Mouse (Mus musculus) heart, embryonic 12.5 days (tissue): Measurements from ENCODE around the gene 4933409G03Rik. TPM values are rescaled to one million over a fixed set of nuclear protein-coding genes. Genes with fewer than 3 reads are reported as not detected.
"Not testable (repeated sequence)": the region's sequence is repeated elsewhere in the genome, so short reads cannot be mapped to it uniquely, and the experiment has no call there.

Source experiments
- ATAC-seq: fragments of 200-750 bp; cut with Nextera tagmentation; 2 replicates; pipeline ENCODE4 v1.8.0; 2017; ENCODE audit warnings: moderate TSS enrichment, moderate library complexity; ENCODE audit not compliant: insufficient number of reproducible peaks, low FRiP score
- H3K27ac ChIP-seq: fragments of 300-500 bp; sonication (generic); 2 replicates; pipeline ENCODE4 v1.5.1; 2016; ENCODE audit warnings: mild to moderate bottlenecking, moderate library complexity; ENCODE audit not compliant: poor library complexity, severe bottlenecking
- H3K27me3 ChIP-seq: fragments of 300-500 bp; sonication (generic); replicated peaks from 2 replicates; pipeline ENCODE4 v1.6.1; 2016; ENCODE audit warnings: mild to moderate bottlenecking, moderate library complexity
- H3K36me3 ChIP-seq: fragments of 300-500 bp; sonication (generic); 2 replicates; pipeline ENCODE4 v1.6.1; 2016; ENCODE audit warnings: mild to moderate bottlenecking, moderate library complexity
- H3K4me1 ChIP-seq: fragments of 300-500 bp; sonication (generic); replicated peaks from 2 replicates; pipeline ENCODE4 v1.6.1; 2016; ENCODE audit warnings: mild to moderate bottlenecking
- H3K4me2 ChIP-seq: fragments of 300-500 bp; sonication (generic); 2 replicates; pipeline ENCODE4 v1.6.1; 2016; ENCODE audit warnings: mild to moderate bottlenecking, moderate library complexity
- H3K4me3 ChIP-seq: fragments of 300-500 bp; sonication (generic); 2 replicates; pipeline ENCODE4 v1.5.1; 2016; ENCODE audit warnings: mild to moderate bottlenecking
- H3K9ac ChIP-seq: fragments of 300-500 bp; sonication (generic); 2 replicates; pipeline ENCODE4 v1.6.1; 2016; ENCODE audit warnings: mild to moderate bottlenecking, moderate library complexity
- H3K9me3 ChIP-seq: fragments of 300-500 bp; sonication (generic); replicated peaks from 2 replicates; pipeline ENCODE4 v1.6.1; 2016; ENCODE audit warnings: mild to moderate bottlenecking, moderate library complexity
- WGBS: fragments of 180-500 bp; shearing (Covaris S2); methylation state at CpG from one replicate; pipeline ENCODE4 v1.1.7; 2016; 5-methylcytosine and 5-hydroxymethylcytosine counted together
- polyA plus RNA-seq: library from polyadenylated mRNA; unstranded; fragments of >200 nt; fragmentation: Nextera tagmentation; extraction: Ambion mirVana; gene quantifications from 2 replicates; pipeline ENCODE4 v1.2.1, GENCODE M21; 2016

Gene 4933409G03Rik
- not detected in 2 replicates for polyA plus RNA-seq

DNA sequence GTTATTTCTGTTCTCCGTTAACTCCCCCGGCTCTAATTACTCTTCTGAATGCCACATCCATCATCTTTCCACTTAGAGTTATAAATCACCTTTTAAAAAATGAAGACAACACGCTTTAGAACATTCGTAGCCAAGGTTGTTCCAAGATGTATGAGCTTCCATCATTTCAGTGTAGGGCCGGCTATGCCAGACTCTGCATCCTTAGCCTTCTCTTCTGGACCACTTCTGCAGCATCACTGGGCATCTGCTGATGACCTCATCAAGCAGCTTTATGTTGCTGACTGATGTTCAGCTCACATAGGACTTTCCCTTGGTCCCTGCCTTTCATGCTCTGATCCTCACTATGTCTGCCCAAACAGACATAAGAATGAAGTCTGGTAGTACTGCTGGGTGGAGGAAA lies at the start of gene 4933409G03Rik:
TSS of gene 4933409G03Rik (plus strand) at position 301 of the 400 bp plus-strand sequence.
- no peak within 1 kb of the TSS for H3K27ac ChIP-seq
- H3K4me1 ChIP-seq: no peaks in the 10 kb centered on the region
- no peaks in the 10 kb centered on the region for H3K9me3 ChIP-seq
- no peak within 1 kb of the TSS for H3K4me2 ChIP-seq
- H3K4me3 ChIP-seq: no peak within 1 kb of the TSS
- H3K36me3 ChIP-seq: no peaks in the 10 kb centered on the region
- WGBS: 82% methylated on average over 5 of the region's 5 CpGs
- H3K27me3 ChIP-seq: no peaks in the 10 kb centered on the region
- no peak for ATAC-seq
- no peak within 1 kb of the TSS for H3K9ac ChIP-seq

DNA sequence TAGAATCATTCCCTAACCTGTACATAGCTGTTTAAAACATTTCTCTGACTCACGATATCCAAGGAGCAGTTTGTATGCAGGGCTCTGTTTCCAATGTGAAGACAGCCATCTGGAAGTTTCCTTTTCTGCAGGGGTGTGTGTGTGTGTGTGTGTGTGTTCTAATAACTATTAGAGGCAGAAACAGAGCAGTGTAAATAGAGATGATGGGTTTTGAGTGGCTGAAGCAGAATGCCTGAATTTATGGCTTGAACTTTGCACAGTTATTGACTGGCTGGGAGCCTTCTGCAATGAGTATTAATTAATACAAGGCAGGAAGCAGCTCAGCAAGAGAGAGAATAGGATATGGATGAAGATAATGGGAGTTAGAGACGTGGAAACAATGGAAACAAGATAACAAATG lies 38.0 kb upstream of the 4933409G03Rik start:
- Histone ChIP-seq H3K27ac (no peak overlapping the region), H3K4me1 (no peaks in the 10 kb centered on the region), H3K4me2 (no peak overlapping the region), H3K36me3 (no peaks in the 10 kb centered on the region), H3K9me3 (no peaks in the 10 kb centered on the region), H3K27me3 (no peaks in the 10 kb centered on the region), H3K4me3 (no peak overlapping the region), H3K9ac (no peak overlapping the region)
- no peak for ATAC-seq
- 50% methylated on average over 2 of the region's 2 CpGs for WGBS

DNA sequence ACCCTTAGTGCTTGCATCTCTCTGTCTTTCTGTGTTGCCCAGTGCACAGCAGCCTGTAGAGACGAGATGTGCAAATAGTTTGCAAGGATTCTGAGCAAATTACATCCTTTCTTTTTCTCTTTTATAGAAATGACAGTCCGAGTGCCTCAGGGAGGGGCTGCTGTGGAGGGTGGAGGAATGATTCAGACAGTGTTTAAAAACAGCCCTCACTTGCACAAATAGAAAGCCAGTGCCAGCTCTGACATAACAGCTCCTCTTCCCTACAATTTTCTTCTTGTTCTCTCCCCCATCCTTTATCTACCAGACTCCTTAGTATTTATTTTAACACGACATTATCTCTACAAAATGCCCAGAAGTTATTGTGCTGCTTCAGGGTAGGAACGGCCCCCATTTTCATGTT lies 21.4 kb upstream of the 4933409G03Rik start:
- Histone ChIP-seq H3K9ac (no peak overlapping the region), H3K4me3 (no peak overlapping the region), H3K9me3 (no peaks in the 10 kb centered on the region), H3K27ac (no peak overlapping the region), H3K4me2 (no peak overlapping the region), H3K36me3 (no peaks in the 10 kb centered on the region), H3K27me3 (no peaks in the 10 kb centered on the region), H3K4me1 (no peaks in the 10 kb centered on the region)
- 43% methylated on average over 4 of the region's 4 CpGs for WGBS
- ATAC-seq: no peak

DNA sequence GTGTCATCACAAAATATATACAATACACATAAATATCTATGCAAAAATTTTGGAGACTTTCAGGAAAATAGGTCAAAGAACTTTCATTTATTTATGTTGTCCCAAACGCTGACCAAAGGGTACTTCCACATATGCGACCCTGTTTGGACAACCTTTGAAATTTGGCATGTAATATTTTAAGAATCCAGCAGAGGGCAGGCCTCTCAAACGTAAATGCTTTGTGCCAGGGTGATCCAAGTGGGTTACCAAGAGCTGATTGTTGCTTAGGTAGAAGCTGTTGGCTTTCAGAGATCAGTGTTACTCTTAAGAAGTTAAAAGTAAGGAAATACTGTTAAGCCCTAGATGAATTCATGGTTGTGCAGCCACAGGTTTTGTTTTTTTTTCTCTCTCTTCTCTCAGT lies 18.9 kb upstream of the 4933409G03Rik start:
- H3K9ac ChIP-seq: no peak overlapping the region
- H3K27ac ChIP-seq: no peak overlapping the region
- no peak overlapping the region for H3K4me2 ChIP-seq
- H3K36me3 ChIP-seq: no peaks in the 10 kb centered on the region
- 14% methylated on average over 3 of the region's 3 CpGs for WGBS
- no peaks in the 10 kb centered on the region for H3K9me3 ChIP-seq
- H3K27me3 ChIP-seq: no peaks in the 10 kb centered on the region
- no peak overlapping the region for H3K4me3 ChIP-seq
- no peak for ATAC-seq
- H3K4me1 ChIP-seq: no peaks in the 10 kb centered on the region

DNA sequence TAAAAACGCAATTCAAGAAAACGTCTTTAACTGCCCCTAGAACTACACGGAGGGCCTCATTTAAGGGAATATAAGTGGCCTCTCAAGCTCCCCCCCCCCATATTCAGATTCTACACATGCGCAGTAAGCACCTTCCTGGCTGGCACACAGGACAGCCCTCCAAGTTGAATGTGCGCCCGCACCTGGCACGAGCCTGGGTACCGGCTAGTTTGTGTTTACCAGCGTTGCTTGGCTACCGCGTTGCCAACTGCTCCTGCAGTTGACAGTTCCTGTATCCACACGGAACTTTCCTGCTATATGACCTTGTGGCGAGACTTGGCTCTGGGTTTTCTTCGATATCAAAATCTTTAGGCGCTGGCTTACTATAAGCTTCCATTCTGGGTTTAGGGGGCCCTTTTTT lies 13.9 kb upstream of the 4933409G03Rik start:
- Histone ChIP-seq H3K4me3 (no peak overlapping the region), H3K9ac (no peak overlapping the region), H3K27me3 (no peaks in the 10 kb centered on the region), H3K9me3 (no peaks in the 10 kb centered on the region), H3K36me3 (no peaks in the 10 kb centered on the region), H3K4me1 (no peaks in the 10 kb centered on the region), H3K4me2 (no peak overlapping the region), H3K27ac (no peak overlapping the region)
- WGBS: 85% methylated on average over 15 of the region's 15 CpGs
- no peak for ATAC-seq

DNA sequence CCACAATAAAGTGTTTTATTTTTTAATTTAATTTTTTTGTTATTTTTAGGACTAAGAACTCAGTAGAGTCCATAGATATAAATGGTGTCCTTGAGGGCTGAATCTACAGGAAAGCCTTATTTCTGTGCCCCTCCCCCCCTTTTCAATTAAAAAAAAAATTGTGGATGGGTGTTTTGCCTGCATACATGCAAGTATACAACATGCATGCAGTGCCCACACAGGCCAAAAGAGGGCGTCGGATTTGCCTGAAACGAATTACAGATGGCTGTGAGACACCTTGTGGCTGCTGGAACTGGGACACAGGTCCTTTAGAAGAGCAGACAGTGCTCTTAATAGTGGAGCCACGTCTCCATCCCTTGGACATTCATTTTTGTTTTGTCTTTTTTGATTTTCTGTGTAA lies 9.9 kb upstream of the 4933409G03Rik start:
- Histone ChIP-seq H3K4me1 (no peaks in the 10 kb centered on the region), H3K9me3 (no peaks in the 10 kb centered on the region), H3K27me3 (no peaks in the 10 kb centered on the region), H3K4me2 (no peak overlapping the region), H3K36me3 (no peaks in the 10 kb centered on the region), H3K27ac (no peak overlapping the region), H3K9ac (no peak overlapping the region), H3K4me3 (no peak overlapping the region)
- no peak for ATAC-seq
- 19% methylated on average over 4 of the region's 4 CpGs for WGBS

DNA sequence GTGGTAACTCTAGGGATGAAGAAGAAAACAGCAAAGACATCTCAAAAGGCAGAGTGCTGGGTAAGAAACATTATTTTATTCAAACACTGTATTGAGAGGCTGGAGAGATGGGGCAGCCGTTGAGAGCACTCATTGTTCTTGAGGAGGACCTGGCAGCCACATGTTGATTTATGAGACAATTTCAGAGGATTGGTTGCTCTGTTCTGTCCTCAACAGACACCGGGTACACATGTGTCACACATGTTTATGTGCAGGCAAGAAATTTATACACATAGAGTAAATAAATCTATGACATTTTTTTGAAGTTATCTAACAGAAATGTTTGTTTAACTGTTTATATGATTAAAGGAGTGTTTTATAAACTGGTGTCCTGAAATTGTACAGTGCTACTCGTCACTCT lies 10.6 kb downstream of the 4933409G03Rik start:
- Histone ChIP-seq H3K36me3 (no peaks in the 10 kb centered on the region), H3K4me2 (no peak overlapping the region), H3K27ac (no peak overlapping the region), H3K27me3 (no peaks in the 10 kb centered on the region), H3K9me3 (no peaks in the 10 kb centered on the region), H3K9ac (no peak overlapping the region), H3K4me3 (no peak overlapping the region), H3K4me1 (no peaks in the 10 kb centered on the region)
- 61% methylated on average over 3 of the region's 3 CpGs for WGBS
- ATAC-seq: no peak

DNA sequence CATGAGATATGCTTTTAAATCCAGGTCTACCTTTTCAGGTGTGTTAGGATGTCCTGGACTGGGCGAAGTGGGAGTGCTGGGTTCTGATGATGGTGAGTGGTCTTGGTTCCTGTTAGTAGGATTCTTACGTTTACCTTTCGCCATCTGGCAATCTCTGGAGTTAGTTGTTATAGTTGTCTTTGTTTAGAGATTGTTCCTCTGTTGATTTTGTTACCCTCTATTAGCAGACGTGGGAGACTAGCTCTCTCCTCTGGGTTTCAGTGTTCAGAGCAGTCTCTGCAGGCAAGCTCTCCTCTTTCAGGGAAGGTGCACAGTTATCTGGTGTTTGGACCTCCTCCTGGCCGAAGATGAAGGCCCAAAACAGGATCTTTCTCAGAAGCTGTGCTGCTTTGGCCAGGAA lies 74.0 kb downstream of the 4933409G03Rik start, which contains the start of gene 4932414N04Rik:
TSS of gene 4932414N04Rik (plus strand) at position 301 of the 400 bp plus-strand sequence.
- H3K36me3 ChIP-seq, H3K4me1 ChIP-seq, H3K27me3 ChIP-seq, H3K9ac ChIP-seq, H3K4me2 ChIP-seq, H3K27ac ChIP-seq, ATAC-seq, H3K9me3 ChIP-seq, H3K4me3 ChIP-seq: not testable (repeated sequence)
- WGBS: 61% methylated on average over 2 of the region's 5 CpGs

Other genes with a start within 250 kb of the 4933409G03Rik start
- 75.5 and 77.2 TPM in 2 replicates for gene Stk39, start 110.1 kb upstream of the 4933409G03Rik start, polyA plus RNA-seq
- gene 4932414N04Rik, start 74.1 kb downstream of the 4933409G03Rik start, polyA plus RNA-seq: not detected in 2 replicates